Mouse (Mus musculus) stomach, postnatal 0 days (tissue): ENCODE results near the gene Rapgef6. TPM values are rescaled to one million over a fixed set of nuclear protein-coding genes. Genes with fewer than 3 reads are reported as not detected.

Source experiments
- ATAC-seq: fragments of 200-750 bp; cut with Nextera tagmentation; 2 replicates; pipeline ENCODE4 v1.8.0; 2017; ENCODE audit not compliant: low FRiP score, low TSS enrichment
- DNase-seq: peaks from one replicate; pipeline ENCODE4 v3.0.0-alpha.2; 2016; ENCODE audit warnings: low spot score
- H3K27ac ChIP-seq: fragments of 300-500 bp; sonication (generic); replicated peaks from 2 replicates; pipeline ENCODE4 v1.5.1; 2014; ENCODE audit warnings: mild to moderate bottlenecking, control low read depth
- H3K27me3 ChIP-seq: fragments of 300-500 bp; sonication (generic); 2 replicates; pipeline ENCODE4 v1.6.1; 2014; ENCODE audit warnings: low read length; ENCODE audit not compliant: control insufficient read depth, insufficient read depth
- H3K36me3 ChIP-seq: fragments of 300-500 bp; sonication (generic); 2 replicates; pipeline ENCODE4 v1.6.1; 2014; ENCODE audit warnings: low read length, mixed read lengths; ENCODE audit not compliant: control insufficient read depth, insufficient read depth
- H3K4me1 ChIP-seq: fragments of 300-500 bp; sonication (generic); replicated peaks from 2 replicates; pipeline ENCODE4 v1.6.1; 2014; ENCODE audit warnings: antibody characterized with exemption; ENCODE audit not compliant: control insufficient read depth, insufficient read depth
- H3K4me2 ChIP-seq: fragments of 300-500 bp; sonication (generic); replicated peaks from 2 replicates; pipeline ENCODE4 v1.6.1; 2014; ENCODE audit warnings: low read depth, mild to moderate bottlenecking, control low read depth, moderate library complexity
- H3K4me3 ChIP-seq: fragments of 300-500 bp; sonication (generic); 2 replicates; pipeline ENCODE4 v1.5.1; 2014; ENCODE audit warnings: low read depth, low read length, control low read depth
- H3K9ac ChIP-seq: fragments of 300-500 bp; sonication (generic); 2 replicates; pipeline ENCODE4 v1.6.1; 2014; ENCODE audit warnings: mild to moderate bottlenecking, low read length, control low read depth, mixed read lengths
- H3K9me3 ChIP-seq: fragments of 300-500 bp; sonication (generic); 2 replicates; pipeline ENCODE4 v1.6.1; 2016; ENCODE audit warnings: low read length; ENCODE audit not compliant: control insufficient read depth
- CTCF ChIP-seq: IDR thresholded peaks from 2 replicates; pipeline ENCODE4 v1.5.1; 2016; ENCODE audit warnings: antibody characterized with exemption, low read depth, mild to moderate bottlenecking, moderate library complexity
- EP300 ChIP-seq: optimal IDR thresholded peaks from 2 replicates; pipeline ENCODE3; 2016; ENCODE audit warnings: antibody characterized with exemption
- WGBS: fragments of 180-500 bp; shearing (Covaris S2); extraction: QIAGEN DNeasy Blood & Tissue Kit; methylation state at CpG from one replicate; pipeline ENCODE4 v1.1.7; 2014; 5-methylcytosine and 5-hydroxymethylcytosine counted together
- polyA plus RNA-seq: library from polyadenylated mRNA; unstranded; fragments of >200 nt; fragmentation: Nextera tagmentation; extraction: Ambion mirVana; gene quantifications from 2 replicates; pipeline ENCODE4 v1.2.1, GENCODE M21; 2015

Gene Rapgef6
- polyA plus RNA-seq, 1 experiment from 2014 or later = 17.0 TPM

DNA sequence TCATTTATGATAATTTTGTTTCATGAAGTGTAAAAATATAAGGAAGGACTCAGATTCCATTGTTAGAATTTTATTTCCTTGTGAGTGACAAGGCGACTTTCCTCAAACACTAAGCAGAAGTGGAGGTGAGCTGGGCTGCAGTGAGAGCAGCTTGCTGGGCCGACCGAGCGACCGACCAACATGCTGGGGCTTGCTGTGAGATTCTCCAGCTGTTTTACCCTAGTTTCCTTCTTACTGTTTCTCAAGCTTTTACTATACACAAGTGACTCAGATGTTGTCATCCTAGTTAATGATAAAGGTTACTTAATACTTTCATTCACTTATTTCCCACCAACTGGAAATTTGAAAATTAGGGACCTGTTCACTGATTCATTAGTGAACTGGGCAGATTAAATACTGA is 22.8 kb upstream of the Rapgef6 start:
- TF ChIP-seq EP300 (no peak), CTCF (no peak)
- Histone ChIP-seq H3K4me3 (no peak overlapping the region), H3K4me1 (no peaks in the 10 kb centered on the region), H3K27me3 (no peaks in the 10 kb centered on the region), H3K36me3 (0 out of 2 replicates have a peak, but pooled peaks cover 4% of the 10 kb centered on the region), H3K27ac (no peak overlapping the region), H3K4me2 (no peak overlapping the region), H3K9me3 (no peaks in the 10 kb centered on the region), H3K9ac (no peak overlapping the region)
- ATAC-seq (no peak), DNase-seq (no peak)
- 43% methylated on average over 5 of the region's 5 CpGs for WGBS

DNA sequence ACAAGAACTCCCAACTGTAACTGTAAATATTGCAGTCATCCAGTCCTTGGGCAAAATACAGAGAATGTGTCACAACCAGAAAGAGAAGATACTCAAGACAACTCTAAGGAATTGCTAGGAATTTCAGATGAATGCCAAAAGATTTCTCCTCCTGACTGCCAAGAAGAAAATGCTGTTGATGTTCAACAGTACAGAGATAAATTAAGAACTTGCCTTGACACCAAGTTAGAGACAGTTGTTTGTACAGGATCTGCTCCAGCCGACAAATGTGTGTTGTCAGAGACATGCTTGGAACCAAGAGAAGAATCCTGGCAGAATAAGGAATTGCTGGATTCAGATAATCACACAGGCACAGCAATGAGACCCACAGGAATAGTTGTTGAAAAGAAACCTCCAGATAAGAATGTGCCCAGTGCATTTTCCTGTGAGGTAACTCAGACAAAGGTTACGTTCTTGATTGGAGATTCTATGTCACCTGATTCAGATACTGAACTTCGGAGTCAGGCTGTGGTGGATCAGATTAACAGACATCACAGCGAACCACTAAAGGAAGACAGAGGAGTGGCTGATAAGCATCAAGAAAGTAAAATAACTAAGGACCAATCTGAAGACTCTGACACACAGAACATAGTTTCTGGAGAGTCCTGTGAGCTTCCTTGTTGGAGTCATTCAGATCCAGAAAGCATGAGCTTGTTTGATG is 20.0 kb upstream of the Rapgef6 start:
- H3K9ac ChIP-seq = no peak overlapping the region
- no peaks in the 10 kb centered on the region for H3K4me1 ChIP-seq
- ATAC-seq = no peak
- no peak for DNase-seq
- H3K27ac ChIP-seq = no peak overlapping the region
- WGBS = 71% methylated on average over 4 of the region's 4 CpGs
- H3K4me3 ChIP-seq = no peak overlapping the region
- TF ChIP-seq EP300 (no peak), CTCF (no peak)
- no peaks in the 10 kb centered on the region for H3K9me3 ChIP-seq
- H3K36me3 ChIP-seq = peaks cover 8% of the 10 kb centered on the region
- H3K4me2 ChIP-seq = no peak overlapping the region
- no peaks in the 10 kb centered on the region for H3K27me3 ChIP-seq

DNA sequence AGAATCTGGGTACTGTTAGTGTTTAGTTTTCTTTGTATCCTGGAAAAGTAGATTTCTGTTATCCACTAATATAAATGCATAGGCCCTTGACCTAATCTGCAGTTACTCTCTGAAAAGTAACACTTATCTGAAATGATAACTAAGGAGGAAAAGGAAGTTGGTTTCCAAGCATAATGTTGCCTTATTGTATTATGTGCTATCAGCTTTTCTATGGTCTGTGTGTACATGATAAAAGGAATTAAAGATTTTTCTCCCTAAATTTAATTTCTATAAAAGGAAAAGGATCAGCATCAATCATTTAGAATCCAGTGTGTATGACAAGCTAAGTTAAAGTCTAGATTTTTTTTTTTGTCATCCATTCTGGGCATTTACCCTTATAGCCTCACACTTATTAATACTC is 9.1 kb upstream of the Rapgef6 start:
- no peak overlapping the region for H3K4me3 ChIP-seq
- no peak for DNase-seq

DNA sequence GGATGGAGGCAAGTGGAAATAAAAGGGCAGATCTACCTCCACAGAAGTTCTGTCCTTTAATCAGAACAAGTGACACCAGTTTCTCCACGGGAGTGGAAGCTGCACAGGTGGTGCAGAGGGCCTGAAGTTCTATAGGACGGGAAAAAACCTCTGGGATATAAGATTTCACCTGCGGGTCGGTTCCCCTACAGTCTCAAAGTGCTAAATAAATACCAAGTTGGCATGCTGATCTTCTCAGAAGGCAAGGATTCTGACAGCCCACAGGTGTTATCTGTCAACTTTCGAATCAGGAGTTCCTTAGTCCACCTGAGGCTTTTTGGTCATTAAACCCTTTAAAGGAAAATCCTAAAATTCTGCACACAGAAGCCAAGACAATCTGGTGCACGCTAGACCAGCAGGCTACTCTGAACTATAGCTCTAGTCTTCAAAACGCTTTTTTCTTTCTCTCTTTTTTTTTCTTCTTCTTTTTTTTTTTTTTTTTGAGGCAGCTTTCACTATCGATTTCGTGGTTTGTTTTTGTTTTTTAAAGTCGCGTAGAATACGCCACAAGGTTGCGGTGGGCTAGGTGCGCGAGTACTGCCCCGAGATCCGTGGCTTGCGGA is 619 bp upstream of the Rapgef6 start:
- H3K36me3 ChIP-seq = no peaks in the 10 kb centered on the region
- peak overlapping the region; percentile 75 for H3K9ac ChIP-seq
- H3K4me2 ChIP-seq = peak overlapping the region; percentile 46
- no peaks in the 10 kb centered on the region; the same call in 1 of the 2 replicates for H3K4me1 ChIP-seq
- under 1% methylated on average over 18 of the region's 18 CpGs for WGBS
- TF ChIP-seq EP300 (peak; percentile 65), CTCF (no peak)
- H3K27ac ChIP-seq = peak overlapping the region; percentile 96
- H3K9me3 ChIP-seq = no peaks in the 10 kb centered on the region
- peak; percentile 19 for DNase-seq
- H3K27me3 ChIP-seq = no peaks in the 10 kb centered on the region
- H3K4me3 ChIP-seq = peak overlapping the region; percentile 88
- no peak for ATAC-seq

More for the DNA sequence above, 9.1 kb upstream of the Rapgef6 start:
- Histone ChIP-seq H3K27me3 (no peaks in the 10 kb centered on the region), H3K9me3 (no peaks in the 10 kb centered on the region), H3K4me1 (no peaks in the 10 kb centered on the region), H3K36me3 (no peaks in the 10 kb centered on the region), H3K4me2 (no peak overlapping the region), H3K9ac (no peak overlapping the region), H3K27ac (no peak overlapping the region)
- no peak for ATAC-seq
- TF ChIP-seq EP300 (no peak), CTCF (no peak)

DNA sequence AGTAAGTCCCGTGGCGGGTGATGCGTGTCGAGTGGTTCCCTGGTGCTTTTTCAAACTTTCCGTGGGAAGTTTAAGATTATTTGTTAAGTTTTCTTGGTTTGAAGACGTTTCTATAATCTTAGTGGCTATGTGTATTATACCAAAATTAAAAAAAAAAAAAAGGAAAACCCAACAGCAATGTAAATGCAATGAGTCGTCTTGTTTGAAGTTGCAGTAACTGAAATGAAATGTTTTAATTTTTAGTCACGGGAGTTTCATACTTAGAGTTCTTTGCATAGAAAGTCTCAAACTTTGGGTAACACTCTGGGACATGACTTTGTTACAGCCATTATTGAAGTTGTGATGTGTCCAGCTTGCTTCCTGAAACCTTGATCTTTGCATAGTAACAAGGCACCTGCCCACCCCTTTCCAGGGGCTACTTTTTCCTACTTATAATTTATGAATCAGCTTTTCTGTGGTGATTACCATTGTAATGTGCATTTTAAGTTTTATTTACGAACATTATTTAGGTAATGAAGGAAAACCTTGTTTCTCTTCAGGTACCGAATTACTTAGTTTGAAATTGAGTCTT is 869 bp downstream of the Rapgef6 start:
- H3K36me3 ChIP-seq = no peaks in the 10 kb centered on the region
- peak overlapping the region; percentile 97 for H3K27ac ChIP-seq
- H3K9ac ChIP-seq = peak overlapping the region; percentile 96
- peak overlapping the region; percentile 69 for H3K4me2 ChIP-seq
- TF ChIP-seq CTCF (no peak), EP300 (no peak)
- DNase-seq (no peak), ATAC-seq (no peak)
- H3K4me1 ChIP-seq = no peaks in the 10 kb centered on the region; the same call in 1 of the 2 replicates
- no peaks in the 10 kb centered on the region for H3K9me3 ChIP-seq
- 13% methylated on average over 10 of the region's 10 CpGs for WGBS
- peak overlapping the region; percentile 88 for H3K4me3 ChIP-seq
- no peaks in the 10 kb centered on the region for H3K27me3 ChIP-seq

DNA sequence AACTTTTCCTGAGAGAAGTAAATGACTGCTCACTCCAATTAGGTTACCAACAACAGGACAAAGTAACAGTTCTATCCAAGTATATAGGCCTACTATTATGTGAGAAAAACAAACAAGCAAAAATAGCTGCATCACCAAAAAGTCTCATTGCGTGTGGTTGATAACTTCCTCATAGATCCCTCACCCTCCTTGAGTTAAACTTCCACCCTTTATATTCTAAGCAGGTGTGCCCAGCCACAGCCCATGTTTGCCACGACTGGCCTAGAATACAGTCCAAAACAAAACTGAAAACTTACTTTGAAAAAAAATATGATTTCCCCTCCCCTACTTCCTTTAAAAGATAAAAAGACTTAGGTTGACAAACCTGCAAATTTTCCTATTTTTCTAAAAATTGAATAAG is 5.4 kb downstream of the Rapgef6 start:
- Histone ChIP-seq H3K4me3 (no peak overlapping the region), H3K27me3 (no peaks in the 10 kb centered on the region), H3K4me2 (no peak overlapping the region), H3K9me3 (no peaks in the 10 kb centered on the region), H3K36me3 (no peaks in the 10 kb centered on the region), H3K9ac (no peak overlapping the region), H3K4me1 (peaks cover 2% of the 10 kb centered on the region; the same call in 1 of the 2 replicates), H3K27ac (no peak overlapping the region)
- DNase-seq (no peak), ATAC-seq (no peak)
- 55% methylated on average over 2 of the region's 2 CpGs for WGBS
- TF ChIP-seq EP300 (no peak), CTCF (no peak)
